Mouse (Mus musculus): ENCODE measurements around the gene Bace1.

Bace1 gene

GRCm38 (mm10) chr9:45905196-45905595 lies 66.8 kb downstream of the Bace1 start:
- CTCF ChIA-PET: interaction anchor here (0.6 kb wide), 1 partner anchor 286 kb away, joined by 3 read pairs; no protein-coding TSS in a partner anchor

GRCm38 (mm10) chr9:45905811-45906237 lies 67.4 kb downstream of the Bace1 start:
- CTCF ChIA-PET: interaction anchor here (0.6 kb wide), 1 partner anchor 286 kb away, joined by 3 read pairs; no protein-coding TSS in a partner anchor

GRCm38 (mm10) chr9:45906355-45907077 lies 68.1 kb downstream of the Bace1 start, which contains the start of the genes Pcsk7 and Rnf214:
Gene Pcsk7, plus strand, starts transcription at chr9:45906497.
Gene Rnf214, minus strand, starts transcription at chr9:45906911.
- CTCF ChIA-PET: no interaction called here

GRCm38 (mm10) chr9:45907078-45907428 lies 68.7 kb downstream of the Bace1 start:
- CTCF ChIA-PET: no interaction called here

GRCm38 (mm10) chr9:45910995-45911394 lies 72.6 kb downstream of the Bace1 start:
- CTCF ChIA-PET: interaction anchor here (0.6 kb wide), 1 partner anchor 108 kb away, joined by 4 read pairs; no protein-coding TSS in a partner anchor

GRCm38 (mm10) chr9:45911673-45912072 lies 73.3 kb downstream of the Bace1 start:
- CTCF ChIA-PET: interaction anchor here (0.6 to 1.5 kb wide), 2 partner anchors 109 to 273 kb away, joined by 3 to 4 read pairs; no protein-coding TSS in a partner anchor
